Mouse (Mus musculus): Measurements from ENCODE around the gene S100a14. TPM values are rescaled to one million over a fixed set of nuclear protein-coding genes. Genes with fewer than 3 reads are reported as not detected.

S100a14 gene
- 1.6 and 2.0 TPM in 2 replicates for total RNA-seq (2017)

DNA sequence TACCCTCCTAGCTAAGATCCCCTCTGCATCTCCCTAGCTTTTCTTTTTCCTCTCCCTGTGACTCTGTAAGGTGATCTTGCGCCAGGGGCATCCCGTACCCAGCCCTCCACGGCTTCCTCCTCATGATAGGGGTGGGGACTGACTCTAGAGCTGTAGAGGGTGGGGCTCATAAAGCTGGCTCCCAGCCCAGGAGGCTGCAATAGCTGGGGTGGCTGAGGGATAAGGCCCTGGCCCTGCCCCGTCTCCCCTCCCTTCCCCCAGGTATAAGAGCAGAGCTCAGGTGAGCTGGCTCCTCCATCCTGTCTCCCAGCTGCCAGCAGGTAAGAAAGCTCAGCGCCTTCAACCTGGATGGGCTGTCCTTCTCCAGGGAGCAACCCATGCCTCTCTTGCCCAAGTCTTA is at the start of gene S100a14:
TSS of gene S100a14 (plus strand) at position 277 of the 400 bp plus-strand sequence.
- ATAC-seq (ENCODE audit: extremely low read depth, insufficient number of reproducible peaks, low FRiP score, poor library complexity, severe bottlenecking), result no peak

DNA sequence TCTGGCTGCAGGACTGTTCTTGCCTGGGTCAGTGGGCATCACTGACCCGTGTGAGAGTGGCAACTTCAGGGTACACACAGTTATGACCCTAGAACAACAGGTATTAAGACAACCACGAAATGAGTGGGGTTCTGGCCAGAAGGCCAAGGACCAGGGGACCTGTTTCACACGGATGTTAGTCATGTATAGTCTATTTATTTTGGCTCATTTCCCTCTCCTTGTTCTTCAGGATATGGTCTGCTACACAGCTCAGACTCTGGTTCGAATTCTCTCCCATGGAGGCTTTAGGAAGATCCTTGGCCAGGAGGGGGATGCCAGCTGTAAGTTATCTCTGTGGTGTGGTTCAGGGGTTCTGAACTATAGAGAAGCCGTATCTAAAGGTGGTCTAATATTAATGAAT is 39.7 kb upstream of the S100a14 start:
- no peak for ATAC-seq (ENCODE audit: extremely low read depth, insufficient number of reproducible peaks, low FRiP score, poor library complexity, severe bottlenecking)

DNA sequence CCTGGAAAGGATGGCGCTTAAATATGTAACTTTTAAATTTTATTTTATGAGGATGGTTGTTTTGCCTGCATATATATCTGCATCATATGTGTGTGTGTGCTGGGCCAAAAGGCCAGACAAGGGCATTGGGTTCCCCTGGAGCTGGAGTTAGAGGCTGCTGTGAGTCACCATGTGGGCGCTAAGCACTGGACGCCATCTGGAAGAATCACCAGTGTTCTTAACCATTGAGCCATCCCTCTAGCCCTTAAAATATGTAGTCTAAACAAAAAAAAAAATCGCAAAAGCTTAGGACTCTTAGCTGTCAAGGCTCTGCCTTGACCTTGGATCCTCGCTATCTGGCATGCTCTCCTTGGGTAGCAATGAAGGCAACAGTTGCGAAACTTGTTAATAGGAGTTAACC is 38.1 kb upstream of the S100a14 start:
- ATAC-seq (ENCODE audit: extremely low read depth, insufficient number of reproducible peaks, low FRiP score, poor library complexity, severe bottlenecking), result no peak

DNA sequence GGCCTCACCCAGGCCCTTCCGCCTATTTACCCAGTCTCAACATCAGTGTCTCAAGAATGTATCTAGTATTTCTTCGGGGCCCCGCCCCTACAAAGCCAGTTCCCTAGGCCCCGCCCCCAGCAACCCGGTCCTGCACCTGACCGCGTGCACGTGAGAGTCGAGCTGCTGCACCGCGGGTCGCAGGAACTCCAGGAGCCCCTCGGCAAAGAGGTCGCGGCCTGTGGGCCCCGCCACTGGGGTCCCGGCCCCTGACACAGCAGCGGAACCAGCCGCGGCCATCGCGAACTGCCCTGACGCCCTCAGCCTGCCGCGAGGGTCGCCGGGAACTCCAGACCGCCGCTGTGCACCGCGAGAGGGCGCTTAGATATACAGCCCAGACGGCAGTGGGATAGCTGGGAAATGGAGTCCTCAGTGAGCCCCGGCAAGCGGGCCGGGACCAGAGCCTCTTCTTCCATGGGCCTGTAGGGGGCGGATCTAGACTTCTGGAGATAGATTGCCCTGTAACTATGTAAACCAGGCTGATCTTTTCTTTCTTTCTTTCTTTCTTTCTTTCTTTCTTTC is 35.9 kb upstream of the S100a14 start, which contains the start of gene Snapin:
TSS of gene Snapin (minus strand) at position 338 of the 561 bp plus-strand sequence.
- ATAC-seq (ENCODE audit: extremely low read depth, insufficient number of reproducible peaks, low FRiP score, poor library complexity, severe bottlenecking), result peak; percentile 98

DNA sequence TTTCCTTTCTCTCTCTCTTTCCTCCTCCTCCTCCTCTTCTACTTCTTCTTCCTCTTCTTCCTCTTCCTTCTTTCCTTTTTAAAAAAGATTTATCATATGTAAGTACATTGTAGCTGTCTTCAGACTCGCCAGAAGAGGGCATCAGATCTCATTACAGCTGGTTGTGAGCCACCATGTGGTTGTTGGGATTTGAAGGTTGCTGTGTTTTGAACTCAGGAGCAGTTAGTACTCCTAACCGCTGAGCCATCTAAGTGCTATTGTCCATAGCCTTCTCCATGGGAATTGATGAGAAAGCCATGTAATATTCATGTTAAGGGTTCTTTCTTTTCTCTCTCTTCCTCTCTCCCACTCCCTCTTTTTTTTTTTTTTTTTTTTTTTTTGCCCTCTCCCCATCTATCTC is 35.3 kb upstream of the S100a14 start:
- no peak for ATAC-seq (ENCODE audit: extremely low read depth, insufficient number of reproducible peaks, low FRiP score, poor library complexity, severe bottlenecking)

DNA sequence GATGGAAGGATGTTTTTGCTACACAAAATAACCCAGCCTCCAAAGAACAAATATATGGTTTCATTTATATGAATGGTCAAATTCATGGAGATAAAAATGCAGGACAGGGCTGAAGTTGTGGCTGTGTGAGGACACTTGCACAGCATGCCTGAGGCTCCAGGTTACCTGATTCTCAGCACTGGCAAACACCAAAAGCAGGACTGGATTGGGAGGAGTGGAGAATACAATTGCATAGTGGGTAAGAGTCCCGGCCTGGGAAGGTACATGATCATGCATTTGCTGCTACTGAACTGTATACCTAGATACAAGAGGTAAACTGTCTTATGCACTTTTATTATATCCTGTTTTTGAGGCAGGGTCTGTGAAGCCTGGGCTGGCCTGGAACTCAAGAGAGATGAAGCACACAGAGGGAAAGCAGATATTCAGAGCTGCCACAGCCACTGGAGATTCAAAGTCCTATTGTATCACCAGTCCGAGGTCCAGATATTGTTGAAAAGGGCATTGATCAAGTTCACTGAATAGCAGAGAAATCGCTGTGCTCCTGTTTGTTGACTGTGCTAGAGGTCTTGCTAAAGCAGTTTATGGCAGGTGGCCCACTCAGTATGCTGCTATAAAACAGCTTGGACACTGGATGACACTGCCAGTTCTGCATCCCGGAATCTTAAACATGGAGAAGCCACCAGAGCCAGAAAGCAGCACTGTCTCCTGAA is 32.7 kb upstream of the S100a14 start:
- ATAC-seq (ENCODE audit: extremely low read depth, insufficient number of reproducible peaks, low FRiP score, poor library complexity, severe bottlenecking), result no peak

DNA sequence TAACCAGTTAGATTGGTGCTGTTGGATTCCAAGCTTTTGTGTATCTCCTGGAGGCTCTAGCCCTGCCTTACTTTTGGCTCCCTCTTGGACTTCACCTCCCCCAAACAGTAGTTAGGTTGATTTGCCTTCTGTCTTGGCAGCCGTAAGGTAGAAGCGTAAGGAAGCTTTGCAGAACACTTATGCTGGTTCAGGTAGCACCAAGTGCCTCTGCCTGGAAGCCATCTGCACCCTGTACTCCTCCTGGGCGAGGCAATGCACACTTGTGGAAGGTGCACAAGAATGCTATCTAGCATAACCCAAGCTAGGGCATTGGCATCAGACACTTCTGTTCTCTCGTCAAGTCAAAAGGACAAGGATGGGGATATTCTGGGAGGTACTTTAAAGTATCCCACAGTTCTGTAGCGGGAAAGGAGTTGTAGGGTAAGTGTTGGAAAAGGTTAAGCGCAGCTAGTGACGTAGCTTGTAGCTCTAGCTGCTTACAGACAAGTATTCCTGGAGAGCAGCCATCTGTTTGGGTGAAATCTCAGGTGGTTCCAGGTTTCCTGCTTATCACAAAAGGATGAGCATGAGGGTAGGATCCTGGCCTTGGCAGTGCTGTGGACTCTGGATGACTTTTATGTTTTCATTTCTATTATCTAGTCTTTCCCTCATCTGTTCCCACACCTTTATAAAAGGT is 30.7 kb upstream of the S100a14 start:
- ATAC-seq (ENCODE audit: extremely low read depth, insufficient number of reproducible peaks, low FRiP score, poor library complexity, severe bottlenecking), result no peak

DNA sequence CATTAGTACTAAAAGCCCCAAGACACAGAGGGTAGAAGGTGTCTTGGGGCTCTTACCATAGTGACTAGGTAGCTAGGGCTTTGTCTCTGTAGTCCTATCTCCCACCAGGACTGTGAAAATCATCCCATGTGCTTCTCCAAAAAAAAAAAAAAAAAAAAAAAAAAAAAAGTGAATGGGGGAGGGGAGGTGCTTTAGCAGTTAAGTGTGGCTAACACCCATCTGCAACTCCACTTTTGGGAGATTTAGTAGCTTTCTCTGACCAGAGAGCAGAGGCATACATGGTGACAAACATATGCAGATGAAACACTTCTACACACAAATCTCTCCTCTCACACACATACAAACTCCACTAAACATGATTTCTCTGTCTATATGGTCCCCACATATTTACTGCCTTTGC is 29.1 kb upstream of the S100a14 start:
- no peak for ATAC-seq (ENCODE audit: extremely low read depth, insufficient number of reproducible peaks, low FRiP score, poor library complexity, severe bottlenecking)

DNA sequence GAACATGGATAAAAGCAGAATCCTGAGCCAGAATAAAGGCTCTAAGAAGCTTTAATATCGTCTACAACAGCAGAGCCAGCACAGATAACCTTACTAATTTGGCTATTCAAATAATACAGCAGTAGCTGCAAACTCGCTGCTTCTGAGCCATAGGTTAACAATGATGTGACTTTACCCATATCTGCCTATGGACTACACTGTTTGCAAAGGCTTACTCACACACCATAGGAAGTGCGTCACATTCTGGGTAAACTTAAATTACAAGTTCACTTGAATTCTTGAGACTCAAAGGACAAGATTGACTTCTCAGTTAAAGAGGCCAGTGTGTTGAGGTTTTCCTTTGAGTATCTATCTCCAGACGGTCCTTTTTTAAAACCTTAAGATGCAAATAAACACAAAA is 23.2 kb upstream of the S100a14 start:
- ATAC-seq (ENCODE audit: extremely low read depth, insufficient number of reproducible peaks, low FRiP score, poor library complexity, severe bottlenecking), result no peak

DNA sequence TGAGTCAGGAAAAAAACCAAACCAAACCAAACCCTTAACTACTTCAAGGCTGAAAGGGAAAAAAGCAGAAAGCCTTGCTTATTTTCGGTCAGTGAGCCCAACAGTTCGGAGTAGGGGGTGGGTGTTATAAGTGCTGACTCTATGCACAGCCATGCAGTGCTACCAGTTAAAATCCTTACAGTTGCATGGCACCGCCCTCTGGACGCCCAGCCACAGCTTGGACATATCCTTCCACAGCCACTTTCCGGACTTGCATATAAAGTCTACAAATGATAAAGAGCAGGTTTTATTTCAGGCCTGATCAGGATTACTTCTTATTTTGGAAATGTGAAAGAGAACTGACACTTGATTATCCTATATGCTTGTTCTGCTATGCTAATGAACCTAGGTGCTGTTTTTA is 21.4 kb upstream of the S100a14 start:
- no peak for ATAC-seq (ENCODE audit: extremely low read depth, insufficient number of reproducible peaks, low FRiP score, poor library complexity, severe bottlenecking)

DNA sequence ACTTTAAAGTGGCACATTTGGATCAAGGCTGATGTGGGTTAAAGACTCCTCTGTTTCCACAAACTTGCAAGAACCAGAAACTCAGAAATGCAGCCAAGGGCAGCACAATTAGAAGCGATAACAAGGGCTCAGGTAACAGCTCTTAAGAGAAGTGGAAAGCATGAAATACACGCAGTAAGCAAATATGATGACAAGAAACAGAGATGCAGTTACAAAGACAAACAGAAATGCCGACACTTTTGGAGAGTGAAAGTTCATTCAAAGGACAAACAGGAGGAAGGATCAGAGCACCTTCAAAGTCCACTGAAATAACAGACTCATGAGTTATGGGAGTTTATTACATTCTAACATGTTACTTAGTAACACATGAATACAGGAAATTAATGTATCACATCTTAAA is 20.3 kb upstream of the S100a14 start:
- no peak for ATAC-seq (ENCODE audit: extremely low read depth, insufficient number of reproducible peaks, low FRiP score, poor library complexity, severe bottlenecking)

DNA sequence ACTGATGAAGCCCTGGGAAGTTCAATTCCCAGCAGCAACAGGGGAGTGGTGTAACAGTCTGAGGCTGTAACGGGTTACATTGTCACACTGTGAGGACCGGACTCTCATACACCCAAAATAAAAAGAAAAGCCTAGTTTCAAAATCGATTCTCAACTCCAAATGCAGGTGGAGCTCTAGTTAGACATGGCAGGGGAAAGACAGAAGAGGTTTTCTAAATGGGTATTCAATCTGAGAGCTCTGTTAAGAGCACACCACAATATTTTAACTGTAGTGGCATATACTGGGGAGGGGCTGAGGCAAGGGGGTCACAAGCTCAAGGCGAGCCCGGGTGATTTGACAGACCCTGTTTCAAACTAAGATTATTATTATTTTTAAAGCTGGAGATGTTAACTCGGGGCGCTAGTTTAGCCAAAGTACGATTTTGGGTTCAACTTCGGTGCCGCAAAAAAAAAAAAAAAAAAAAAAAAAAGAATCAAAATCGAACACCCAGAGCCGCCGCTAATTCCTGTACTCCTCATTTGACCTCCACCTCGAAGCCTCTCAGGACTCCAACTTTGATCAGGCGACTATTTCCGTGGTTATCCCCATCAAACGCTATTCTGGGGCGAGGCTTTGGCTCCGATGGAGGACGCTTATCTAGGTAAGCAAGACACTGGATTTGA is 18.2 kb upstream of the S100a14 start:
- no peak for ATAC-seq (ENCODE audit: extremely low read depth, insufficient number of reproducible peaks, low FRiP score, poor library complexity, severe bottlenecking)

DNA sequence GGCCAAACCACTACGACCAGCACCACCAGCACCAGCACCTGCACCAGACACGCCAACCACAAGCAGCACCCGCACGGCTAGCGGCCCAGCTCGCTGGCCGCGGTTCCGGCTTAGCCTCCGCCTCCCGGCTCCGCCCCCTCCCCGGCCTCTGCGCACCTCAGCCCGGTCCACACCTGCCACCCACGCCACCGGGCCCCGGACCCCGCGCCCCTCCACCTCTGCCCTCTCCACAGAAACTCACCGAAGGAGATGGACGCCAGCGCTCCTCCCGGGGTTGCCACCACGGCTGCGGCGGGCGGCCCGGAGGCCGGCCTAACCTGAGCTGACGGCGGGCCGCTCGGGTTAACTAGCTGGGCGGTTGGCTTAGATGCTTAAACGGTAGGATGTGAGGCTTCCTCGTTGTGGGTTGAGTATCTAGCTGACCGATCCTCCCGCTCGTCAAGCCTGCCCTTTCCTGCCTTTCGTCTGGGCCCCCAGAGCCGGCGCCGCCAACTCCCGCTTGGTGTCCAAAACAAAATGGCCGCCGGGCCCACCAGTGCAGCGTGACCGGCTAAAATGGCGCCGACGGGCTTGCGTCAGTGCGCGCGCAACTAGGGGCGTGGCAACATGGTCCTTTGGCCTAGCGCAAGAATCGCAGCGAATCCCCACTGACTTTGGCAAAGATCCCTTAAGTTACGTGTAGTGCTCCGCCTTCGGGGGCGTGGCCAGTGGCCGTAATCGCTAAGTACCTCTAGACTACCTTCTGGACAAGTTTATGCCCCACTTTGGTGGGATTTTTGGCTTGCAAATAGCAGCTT is 17.5 kb upstream of the S100a14 start, which contains the start of gene Chtop:
TSS of gene Chtop (minus strand) at position 549 of the 797 bp plus-strand sequence.
- ATAC-seq (ENCODE audit: extremely low read depth, insufficient number of reproducible peaks, low FRiP score, poor library complexity, severe bottlenecking), result peak; percentile 96

DNA sequence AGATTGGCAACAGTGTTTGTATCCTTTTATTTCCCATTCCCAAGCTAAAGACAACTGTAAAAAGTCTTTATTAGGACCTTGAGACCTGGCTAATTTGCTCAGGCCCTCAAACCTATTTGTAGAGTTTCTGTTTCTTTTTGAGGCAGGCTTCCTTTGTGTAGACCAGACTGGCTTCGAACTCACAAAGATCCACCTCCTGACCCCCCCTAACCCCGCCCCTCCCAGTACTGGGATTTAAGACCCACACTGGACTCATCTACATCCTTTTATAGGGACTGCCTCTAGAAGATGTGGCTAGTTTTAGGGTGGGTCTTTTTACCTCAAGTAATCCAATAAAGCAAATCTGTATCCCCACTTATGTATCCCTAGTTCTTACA is 16.9 kb upstream of the S100a14 start:
- no peak for ATAC-seq (ENCODE audit: extremely low read depth, insufficient number of reproducible peaks, low FRiP score, poor library complexity, severe bottlenecking)

DNA sequence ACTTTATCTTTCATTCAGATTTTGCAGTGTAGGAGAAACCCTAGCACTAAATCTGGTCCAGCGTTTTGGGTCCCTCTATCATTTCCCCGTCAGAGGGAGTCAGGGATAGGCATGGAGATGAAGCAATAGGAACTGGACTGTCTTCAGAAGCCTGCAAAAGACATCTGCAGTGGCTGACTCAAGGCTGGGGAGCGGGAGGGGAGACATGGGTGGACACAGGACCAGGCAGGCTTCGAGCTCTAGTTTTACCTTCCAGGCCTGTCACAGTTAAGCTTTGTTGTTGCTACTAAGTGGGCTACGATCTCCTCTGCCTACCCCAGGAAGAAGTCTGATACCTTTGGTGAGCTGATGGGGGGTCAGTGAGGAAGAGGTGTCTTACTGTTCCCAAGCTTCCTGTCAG is 14.4 kb upstream of the S100a14 start:
- no peak for ATAC-seq (ENCODE audit: extremely low read depth, insufficient number of reproducible peaks, low FRiP score, poor library complexity, severe bottlenecking)

DNA sequence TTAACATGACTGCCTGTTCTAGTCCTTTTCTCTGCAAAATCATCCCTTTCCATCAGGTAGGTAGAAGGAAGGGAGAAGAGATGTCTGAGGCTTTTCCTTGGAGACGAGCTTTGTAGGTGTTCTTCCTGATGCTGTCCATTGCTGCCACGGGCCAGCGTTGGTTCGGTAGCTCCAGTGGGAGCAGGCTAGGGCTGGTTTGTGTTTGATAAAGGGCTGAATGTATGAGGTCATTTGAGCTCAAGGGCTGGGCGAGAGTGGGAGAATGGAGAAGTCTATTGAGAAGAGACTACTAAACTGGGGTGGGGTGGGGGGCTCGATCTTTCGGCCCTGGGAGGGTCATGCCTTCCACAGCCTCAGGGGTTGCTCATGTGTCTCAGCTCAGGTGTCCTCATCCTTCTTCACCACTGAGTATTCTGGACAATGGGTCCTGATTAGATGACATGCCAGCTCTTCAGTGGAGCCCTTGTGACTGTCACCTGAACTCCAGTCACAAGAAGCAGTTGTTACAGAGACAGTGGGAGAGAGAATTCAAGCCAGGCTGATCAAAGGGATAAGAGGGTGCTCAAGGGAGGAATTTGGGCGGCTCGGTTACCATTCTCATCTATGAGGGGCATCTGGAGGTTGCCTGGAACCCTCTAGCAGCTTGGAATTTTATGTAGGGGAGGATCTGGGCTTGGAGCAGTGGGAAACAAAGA is 13.6 kb upstream of the S100a14 start:
- ATAC-seq (ENCODE audit: extremely low read depth, insufficient number of reproducible peaks, low FRiP score, poor library complexity, severe bottlenecking), result no peak

DNA sequence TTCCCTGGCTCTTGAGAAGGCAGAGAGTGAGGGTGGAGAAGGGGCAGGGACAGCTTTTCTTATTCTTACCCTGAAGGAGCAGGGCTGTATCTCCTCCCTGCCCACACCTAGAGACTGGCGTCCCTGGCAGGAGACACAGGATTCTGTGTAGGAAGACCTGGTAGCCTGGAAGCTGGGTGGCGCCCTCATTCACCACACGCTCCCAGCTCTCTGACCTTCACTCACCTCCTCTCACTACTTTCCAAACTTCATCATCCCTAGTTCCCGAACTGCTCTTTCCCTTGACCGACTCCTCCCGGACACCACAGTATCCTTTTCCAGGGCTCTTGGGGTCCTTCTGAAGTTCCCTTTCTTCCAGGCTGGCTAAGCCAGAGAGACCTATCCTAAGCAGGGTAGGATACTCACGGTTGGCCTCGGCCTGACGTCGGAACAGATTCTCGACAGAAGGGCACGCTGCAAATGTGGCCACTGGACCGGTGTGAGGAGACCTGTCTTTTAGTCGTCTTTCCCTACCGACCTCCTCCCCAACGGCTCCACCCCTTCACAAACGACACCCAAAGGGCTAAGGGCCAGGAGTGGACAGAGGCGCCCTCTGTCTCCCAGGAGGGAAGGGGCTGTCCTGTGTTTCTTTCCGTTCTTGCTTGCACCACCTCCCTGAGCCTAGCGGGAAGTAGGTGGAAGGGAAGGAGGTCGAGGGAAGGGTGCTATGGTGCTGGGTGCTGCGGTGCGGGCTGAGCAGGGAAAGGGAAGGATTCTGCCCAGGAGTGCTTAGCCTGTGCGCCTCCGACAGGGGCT is 12.7 kb upstream of the S100a14 start, which contains the start of the genes S100a1 and S100a13:
TSS of gene S100a1 (minus strand) at position 597 of the 795 bp plus-strand sequence.
TSS of gene S100a13 (plus strand) at position 640 of the 795 bp plus-strand sequence.
- peak; percentile 8; the same call in 1 of the 2 replicates for ATAC-seq (ENCODE audit: extremely low read depth, insufficient number of reproducible peaks, low FRiP score, poor library complexity, severe bottlenecking)
